Mouse (Mus musculus): ENCODE measurements around the gene Vamp5.
A peak's percentile ranks its signal among the peaks of the same experiment; 100 is the strongest.

The Vamp5 gene

DNA sequence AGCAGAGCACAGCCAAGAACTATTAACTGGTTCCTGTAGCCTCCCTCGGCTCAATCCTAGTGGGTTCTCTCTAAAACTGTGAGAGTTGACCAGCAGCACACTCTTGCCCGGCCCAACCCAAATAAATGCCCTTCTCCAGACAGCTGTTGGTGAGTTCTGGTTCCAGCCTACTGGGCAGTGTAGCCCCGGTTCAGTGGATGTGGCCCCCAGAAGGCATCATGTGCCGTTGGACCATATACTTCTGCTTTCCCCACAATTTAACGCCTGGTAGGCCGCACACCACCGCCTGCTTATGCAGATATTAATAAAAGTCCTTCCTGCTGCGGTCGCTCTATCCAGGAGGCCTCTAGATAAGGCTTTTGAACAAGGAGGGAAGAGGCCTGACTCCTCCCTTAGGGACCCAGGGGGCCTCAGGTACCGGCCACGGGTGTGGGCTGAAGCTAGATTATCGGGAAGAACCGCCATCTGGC is 9.2 kb upstream of the Vamp5 start:
- DNase-seq, result no peak

DNA sequence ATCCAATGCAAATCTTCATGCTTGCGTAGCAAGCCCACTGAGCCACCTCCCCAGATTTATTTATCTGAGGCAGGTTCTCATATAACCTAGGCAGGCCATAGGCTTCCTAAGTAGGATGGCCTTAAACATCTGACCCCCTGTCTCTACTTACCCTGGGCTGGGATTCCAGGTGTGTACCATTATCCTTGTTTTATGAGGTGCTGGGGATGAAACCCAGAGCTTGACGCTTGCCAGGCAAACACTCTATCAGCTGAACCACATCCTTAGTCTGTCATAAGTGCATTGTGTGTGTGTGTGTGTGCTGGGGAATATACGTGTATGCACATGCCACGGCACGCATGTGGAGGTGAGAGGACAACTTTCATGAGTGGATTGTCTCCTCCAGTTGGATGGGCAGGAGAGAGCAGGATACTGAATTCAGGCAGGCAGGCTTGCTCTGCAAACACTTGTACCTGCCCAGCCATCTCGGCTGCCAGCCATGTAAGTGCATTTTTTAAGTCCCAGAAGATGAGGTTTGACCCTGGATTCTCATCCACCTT is 8.6 kb upstream of the Vamp5 start:
- DNase-seq, result no peak

DNA sequence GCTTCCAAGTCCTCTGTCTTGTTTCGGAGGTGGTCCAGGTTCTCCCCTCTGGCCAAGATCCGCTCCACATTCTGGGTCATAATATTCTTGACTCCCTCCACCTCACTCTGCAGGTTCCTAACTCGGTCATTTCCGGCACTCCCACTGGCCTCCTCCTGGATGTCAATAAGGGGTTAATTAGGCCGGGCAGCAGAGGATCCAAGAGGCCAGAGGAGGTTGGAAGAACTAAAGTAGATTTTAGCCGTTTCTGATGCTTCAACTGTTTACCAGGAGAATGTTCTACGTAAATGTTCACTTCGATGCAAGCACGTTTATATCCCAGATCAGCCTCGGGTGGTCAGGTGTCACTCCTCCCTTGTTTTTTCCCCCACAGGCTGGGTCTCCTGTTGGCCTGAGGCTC is 8.0 kb upstream of the Vamp5 start:
- no peak for DNase-seq

DNA sequence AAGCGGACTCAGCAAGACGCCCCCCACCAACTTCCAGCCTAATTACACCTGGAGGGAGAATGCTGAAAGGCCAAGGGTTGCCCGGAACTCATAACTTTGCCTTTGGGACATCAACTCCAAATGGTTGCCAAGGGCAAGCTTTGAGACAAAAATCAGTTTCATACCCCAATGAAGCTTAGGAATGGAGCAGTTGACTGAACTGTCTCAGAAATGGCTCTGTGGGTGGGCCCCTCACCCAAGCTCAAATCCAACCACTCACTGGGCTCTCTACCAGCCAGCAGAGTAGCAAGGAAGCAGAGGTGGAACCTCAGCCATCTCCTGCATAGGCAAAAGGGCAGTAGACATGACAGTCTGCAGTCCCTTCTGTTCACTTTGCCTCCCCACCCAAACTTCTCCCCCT is 7.5 kb upstream of the Vamp5 start:
- no peak for DNase-seq

DNA sequence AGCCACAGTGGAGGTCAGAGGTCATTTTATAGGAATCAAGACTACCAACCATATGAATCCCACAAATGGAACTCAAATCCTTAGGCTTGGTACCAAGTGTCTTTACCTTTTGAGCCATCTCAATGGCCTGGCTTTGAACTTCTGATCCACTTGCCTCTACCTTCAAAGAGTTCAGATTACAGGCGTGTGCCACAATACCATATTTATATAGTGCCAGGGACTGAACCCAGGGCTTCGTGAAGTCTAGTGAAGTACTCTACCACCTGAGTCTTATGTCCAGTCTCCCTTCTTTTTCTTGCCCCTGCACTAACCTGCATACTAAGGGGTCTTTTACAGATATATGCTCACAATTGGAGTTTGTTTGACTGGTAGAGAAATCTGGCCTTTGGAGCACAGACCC is 6.3 kb upstream of the Vamp5 start:
- DNase-seq, result no peak

DNA sequence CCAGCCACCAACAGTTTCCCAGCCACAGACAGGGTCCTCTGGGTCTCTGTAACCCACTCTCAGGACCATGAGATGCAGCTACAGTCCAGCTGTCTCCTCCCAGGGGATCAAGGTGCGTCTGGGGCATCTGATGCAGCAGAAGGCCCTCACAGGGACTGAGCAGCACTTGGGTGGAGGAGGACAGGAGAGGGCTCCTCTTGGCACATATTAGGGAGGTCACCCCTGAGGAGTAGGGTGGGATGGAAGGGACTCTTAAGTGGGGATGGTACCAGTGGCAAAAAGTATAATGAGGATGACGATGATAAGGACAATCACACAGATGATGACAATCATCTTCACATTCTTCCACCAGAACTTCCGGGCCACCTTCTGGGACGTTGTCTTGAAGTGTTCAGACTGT is 5.0 kb upstream of the Vamp5 start:
- DNase-seq, result no peak

DNA sequence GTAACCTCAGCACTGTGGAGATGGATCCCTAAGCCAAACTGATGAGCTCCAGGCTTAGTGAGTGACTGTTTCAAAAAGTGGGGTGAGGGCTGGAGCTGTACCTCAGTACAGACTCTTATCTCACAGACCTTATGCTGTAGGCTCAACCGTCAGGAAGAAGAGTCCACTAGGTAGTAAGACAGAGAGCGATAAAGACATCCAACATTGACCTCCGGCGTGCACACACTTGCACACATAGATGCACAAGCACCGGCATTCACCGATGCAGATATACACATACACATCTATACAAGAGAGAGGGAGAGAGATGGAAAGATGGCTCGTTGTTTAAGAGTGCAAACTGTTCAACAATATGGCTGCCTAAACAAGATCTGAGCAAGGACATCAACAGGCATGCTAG is 3.7 kb upstream of the Vamp5 start:
- no peak for DNase-seq

DNA sequence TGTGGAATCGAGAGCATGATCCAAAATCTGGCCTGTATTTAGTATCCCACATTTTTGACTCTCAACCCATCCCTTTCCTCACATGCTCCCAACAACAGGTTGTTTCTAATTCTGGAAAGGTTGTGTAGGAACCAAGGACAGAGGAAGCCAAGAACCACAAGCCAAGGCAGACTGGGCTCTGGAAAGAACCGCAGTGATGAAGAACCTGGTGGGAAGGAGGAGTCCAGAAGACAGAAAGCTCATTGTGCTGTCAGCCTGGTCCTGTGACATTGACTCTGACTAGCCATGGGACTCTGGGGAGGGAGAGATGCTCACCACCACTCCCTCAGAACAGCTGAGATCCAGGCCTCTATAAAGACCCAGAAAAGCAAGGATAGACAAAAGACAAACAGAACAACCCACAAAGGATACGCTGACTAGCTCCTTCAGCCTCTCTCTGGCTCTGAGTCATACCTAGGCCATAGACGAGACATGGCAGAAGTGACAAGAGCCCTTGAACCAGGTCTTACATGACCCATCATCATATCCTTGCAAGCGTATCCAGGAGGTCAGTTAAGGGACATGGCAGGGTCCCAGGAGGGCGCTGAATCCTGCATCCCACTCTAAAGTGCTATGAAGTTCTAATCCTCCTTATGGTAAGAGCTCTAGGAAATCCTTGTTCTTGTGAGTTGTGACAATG is 3.0 kb upstream of the Vamp5 start:
- no peak for DNase-seq

DNA sequence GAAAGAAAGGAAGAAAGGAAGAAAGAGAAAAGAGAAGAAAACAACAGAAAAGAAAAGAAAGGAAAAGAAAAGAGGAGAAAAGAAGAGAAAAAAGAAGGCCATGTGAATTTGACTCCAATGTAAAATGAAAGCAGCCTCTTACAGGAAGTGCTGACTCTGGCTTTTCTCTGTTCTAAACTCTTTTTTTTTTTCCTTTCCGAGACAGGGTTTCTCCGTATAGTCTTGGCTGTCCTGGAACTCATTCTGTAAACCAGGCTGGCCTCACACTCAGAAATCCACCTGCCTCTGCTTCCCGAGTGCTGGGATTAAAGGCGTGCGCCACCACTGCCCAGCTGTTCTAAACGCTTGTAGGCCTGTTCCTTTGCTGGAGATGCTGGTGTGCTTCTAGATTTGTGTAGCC is 2.2 kb upstream of the Vamp5 start:
- no peak for DNase-seq

DNA sequence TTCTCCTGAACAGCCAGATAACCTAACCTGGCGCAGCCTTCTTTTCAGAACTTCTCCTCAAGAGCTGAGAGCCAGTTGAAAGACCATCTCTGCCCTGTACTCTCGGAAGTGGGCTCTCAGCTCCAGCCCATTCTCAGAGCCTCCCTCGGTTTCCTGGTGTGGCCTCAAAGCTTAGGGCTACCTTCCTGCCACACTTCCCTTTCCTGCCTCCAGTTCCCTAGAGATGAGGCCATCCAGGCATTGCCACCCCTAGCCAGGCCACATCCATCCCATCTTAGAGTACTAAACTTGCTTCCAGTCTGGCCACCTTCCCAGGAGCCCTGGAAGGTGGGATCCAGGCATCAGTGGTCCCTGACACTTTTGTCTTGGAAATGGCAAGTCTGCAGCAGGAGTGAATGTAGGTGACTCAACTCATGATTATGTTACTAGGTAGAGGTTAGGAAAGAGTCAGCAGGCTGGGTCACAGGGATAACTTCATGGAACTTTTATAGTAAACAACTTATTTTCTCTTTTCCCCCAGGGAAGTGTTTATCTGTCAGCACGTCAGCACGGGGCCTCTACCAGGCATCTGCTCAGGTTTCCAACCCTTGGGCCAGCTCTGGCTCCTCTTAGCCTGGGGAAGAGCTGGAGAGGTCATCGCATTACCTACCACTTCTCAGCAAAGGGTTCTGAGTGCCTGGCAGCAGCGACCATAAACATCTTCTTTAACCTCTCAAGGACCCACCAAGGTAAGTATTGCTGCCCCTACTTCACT is 714 bp downstream of the Vamp5 start:
- no peak for DNase-seq

DNA sequence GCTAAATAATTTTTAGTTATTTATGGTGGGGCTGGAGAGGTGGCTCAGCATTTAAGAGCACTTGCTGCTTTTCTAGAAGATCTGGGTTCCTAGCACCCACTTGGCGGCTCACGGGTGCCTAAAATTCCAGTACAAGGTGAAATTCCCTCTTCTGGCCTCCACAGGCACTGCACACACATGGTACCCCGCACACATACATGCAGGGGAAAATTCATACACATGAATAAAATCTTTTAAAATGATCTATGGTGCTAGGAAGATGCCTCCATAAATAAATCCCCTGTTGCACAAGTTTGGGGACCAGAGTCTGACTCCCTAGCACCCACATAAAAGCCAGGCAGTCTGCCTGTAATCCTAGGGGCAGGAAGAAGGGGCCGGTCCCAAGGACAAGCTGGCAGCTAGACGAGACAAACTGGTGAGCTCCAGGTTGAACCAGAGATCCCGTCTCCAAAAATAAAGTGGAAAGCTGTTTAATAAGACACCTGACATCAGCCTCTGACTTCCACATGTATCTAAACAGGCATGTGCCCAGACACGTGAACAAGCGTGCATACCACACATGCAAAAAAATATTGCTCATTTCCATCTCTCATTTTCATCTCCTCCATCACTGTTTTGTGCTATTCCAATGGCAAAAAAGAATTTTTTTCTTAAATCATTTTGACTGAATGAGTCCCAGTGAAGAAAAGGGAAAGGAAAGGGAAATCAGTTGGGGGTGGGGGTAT is 1.6 kb downstream of the Vamp5 start:
- no peak for DNase-seq

DNA sequence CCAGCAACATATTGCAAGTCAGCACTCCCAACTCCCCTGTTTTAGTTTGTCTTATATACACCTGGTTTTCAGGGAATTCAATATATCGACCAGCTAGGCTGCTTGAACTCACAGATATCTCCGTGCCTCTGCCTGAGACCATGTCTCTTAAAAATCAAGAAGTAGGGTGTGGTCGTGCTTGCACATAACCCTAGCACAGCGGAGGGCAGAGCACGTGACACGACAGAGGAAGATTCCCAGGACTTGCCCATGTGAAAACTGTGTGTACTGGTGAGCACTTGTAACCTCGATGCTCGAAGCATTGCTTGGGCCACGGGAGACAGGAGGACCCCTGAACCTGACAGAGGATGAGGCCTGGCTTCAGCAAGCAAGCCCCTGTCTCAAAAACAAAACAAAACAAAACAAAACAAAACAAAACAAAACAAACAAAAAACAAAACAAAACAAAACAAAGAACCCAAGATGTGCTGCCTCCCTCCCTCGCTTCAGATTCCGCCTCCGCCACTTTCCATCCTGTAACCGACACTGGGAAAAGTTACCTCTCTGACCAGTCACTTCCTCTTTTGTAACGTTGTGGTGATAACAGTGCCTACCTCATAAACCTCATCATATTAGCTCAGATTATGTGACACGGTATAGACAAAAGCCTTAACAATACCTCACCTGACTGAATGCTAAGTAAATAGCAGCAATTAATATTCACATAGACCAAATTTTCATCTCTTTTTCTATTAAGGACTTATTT is 5.3 kb downstream of the Vamp5 start:
- DNase-seq, result no peak

DNA sequence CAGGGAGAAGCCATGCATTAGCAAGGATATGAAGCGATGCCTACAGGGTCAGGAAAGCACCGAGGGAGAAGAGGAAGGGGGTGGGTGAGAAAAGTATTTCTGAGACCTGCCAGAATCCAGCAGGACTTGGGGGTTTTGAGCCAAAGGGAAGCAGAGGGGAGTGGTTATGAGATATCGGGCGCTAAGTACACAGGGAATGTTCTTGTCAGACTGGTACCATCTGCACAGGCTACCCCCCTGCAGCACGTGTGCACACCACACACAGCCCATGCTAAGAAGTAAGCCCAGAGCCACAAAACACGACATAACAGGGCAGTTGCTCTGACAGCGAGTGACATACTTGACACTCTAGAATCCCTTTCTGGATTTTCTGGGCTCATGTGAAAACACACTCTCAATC is 6.1 kb downstream of the Vamp5 start:
- DNase-seq, result no peak

DNA sequence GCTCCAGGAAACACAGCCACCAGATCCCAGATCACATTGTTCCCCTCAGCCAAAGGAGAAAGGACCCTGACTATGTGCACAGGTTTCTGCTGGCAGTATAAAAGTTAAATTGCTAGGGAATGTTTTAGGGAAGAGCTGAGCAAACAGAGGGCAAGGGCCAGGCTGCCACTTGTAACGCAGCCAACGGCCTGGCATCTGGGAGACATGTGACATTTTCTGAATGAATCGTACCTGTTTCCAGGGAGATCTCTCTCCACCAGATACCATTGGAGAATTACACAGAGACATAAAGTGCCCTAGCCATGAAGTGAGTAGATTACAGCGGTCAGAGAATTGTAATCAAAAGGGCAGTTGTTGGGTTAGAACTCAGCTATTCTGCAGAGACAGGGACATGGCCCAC is 7.1 kb downstream of the Vamp5 start:
- DNase-seq, result no peak

DNA sequence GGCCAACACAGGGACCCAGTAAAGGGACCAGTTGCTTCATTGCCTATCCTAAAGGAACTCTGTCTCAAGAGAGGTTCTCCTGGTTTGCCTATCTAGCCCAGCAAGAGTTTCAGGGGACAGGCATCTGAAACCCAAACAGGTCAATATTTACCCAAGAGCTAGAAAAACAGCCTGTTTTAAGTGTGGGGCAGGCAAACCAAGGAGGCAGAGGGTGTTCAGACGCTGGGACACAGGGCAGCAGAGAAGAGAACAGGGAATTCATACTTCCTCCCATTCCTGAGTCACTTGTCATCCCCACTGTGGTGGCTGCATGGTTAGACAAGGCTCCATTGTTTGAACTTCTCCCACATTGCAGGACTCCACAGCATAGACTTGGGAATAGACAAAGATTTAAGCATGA is 8.7 kb downstream of the Vamp5 start:
- no peak for DNase-seq

DNA sequence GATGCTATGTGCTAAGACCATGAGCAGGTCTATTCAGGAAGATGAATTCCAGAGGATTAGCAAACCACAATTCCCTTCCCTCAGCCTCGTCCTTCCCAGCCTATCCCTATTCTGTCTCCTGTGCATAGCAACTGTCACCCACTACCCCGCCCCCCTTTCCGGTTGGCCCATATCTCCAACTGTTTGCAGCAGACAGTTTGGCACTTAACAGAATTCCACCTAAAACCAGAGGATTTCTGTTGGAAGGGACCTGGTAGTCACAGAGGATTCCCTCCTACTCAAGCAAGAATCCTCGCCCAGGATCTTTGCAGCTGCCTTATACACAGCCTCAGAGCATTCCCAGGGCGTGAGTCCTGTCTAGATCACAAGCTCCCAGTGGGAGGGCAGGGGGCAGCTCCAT is 9.1 kb downstream of the Vamp5 start:
- DNase-seq, result peak; percentile 54

DNA sequence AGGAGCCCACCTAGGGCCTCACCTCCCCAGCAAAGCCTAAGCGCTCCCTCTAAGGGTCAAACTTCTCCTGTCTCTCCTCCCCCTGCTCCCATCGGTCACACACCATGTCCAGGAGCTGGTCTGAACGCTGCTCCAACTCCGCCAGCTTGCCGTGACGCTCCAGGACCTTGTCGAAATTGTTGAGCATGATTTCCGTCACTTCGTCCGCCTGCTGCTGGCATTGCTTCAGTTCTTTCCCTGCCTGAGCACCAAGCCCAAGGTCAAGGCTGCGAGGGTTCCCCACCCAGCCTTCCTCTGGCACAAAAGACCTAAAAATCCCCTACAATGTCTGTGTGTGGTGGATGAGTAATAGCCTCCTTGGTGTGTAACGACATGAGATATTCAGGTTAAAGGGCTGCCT is 10.2 kb downstream of the Vamp5 start:
- DNase-seq, result no peak

DNA sequence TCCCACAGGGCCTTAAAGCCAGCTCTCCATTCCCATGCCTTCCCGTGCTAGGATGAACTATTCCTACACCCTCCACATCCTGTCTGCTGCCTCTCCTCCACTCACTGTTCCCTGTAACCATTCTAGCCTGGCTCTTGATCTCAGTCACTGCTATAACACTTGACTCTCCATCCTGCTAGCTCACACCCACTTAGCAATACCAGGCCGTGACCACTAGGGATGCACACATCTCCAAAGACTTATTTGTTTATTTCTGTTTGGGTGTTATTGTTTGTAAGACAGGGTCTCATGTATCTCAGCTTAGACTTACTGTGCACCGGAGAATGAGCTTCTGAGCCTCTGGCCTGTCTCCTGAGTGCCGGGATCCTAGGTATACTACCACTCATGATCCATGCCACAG is 10.7 kb downstream of the Vamp5 start:
- no peak for DNase-seq

DNA sequence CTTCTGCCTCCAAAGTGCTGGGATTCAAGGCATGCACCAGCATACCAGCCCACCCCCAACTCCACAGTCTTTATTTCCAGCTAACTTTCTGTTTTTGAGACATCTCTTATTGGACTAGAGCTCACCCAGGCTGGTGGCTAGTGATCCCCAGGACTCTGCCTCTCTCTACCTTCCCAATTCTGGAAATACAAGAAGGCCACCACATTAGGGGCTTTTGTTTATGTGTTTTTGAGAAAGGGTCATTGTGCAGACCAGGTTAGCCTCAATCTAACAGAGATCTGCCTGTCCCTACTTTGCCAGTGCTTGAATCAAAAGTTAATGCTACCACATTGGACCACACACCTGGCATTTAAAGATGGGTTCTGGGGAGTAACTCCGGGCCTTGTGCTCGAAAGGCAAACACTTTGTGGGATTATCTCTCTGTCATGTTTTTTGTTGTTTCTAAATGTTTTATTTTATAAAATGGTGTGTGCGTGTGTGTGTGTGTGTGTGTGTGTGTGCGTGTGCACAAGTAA is 12.8 kb downstream of the Vamp5 start:
- no peak for DNase-seq

DNA sequence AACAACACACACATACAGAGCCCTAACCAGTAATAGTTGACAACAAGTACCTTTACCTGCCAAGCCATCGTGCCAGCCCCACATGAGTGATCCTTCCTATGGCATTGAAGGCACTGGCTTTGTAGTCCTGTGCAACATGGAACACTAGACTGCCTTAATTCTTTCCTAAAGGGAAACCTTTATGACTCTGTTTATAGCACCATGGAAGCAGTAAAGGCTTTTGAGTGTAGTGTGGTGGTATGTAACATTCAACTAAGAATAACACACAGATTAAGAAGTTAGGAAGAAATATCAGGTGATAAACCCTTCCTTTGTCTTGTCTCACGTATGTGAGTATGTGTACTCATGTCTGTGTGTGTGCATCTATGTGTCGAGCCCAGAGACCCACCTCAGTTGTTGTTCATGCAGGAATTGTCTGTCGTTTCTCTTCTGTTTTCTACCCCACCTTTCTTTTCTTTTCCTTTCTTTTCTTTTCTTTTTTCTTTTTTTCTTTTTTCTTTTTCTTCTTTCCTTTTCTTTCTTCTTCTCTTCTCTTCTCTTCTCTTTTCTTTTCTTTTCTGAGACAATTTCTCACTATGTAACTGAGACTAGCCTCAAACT is 13.3 kb downstream of the Vamp5 start, which contains the start of gene Rnf181:
Gene Rnf181, minus strand, starts transcription at position 113 of the 600 bp plus-strand sequence.
- DNase-seq, result no peak

DNA sequence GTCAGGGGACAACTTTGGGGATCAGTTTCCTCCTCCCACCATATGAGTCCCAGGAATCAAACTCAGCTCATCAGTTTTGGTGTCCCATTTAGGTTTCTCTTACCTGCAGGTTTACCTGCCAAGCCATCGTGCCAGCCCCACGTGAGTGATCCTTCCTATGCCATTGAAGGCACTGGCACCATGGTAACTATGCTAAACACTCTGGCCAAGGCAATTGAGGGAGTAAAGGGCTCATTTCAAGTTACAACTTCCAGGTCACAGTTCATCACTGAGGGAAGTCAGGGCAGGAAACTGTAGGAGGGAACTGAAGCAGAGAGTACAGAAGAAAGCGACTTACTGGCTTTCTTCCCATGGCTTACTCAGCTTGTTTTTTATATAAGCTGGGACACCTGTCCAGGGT is 14.0 kb downstream of the Vamp5 start:
- DNase-seq, result no peak

DNA sequence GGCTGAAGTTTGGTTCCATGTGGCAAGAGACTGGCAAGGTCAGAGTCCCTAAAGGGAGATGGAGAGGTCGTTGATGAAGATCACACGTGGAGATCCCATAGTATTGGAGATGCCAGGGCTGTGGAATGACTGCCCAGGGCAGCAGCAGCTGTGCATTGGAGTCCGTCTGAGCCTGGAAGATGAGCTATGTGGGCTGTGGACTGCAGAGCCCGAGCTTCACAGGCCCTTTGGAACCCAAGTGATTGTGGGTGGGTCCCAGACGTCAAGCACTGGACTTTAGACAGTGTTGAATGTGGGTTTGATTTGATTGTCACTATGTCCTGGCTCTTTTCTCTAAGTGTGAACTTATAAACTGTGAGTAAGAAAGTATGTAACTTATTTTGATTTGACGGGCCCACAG is 15.3 kb downstream of the Vamp5 start:
- no peak for DNase-seq
